Mouse (Mus musculus) CD4-positive naive resting alpha-beta T cell, adult 76 days (primary cell): Measurements from ENCODE around the gene Rnf148. TPM values are rescaled to one million over a fixed set of nuclear protein-coding genes. Genes with fewer than 3 reads are reported as not detected.

Experiments used
- total RNA-seq: library from RNA; stranded (reverse); gene quantifications from one replicate; pipeline ENCODE4 v1.2.4, GENCODE M21; 2023

Rnf148 gene
- total RNA-seq = not detected

DNA sequence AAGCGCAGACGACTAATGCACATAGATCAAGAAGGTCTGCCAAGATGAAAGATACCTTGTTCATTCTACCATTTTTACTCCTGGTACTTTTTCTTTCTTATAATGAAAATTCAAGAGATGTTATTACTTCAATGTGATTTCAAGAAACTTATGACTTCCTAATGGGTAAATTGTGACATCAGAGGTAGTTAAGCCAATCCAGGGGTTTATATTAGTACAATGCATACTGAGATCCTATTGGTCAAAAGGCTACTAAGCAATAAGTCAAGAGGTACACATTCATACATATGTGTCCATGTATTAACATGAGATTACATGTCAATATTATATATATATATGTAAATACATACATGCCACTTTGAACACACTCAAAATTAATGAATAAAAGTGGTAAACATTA, at the start of gene Rnf148:
Gene Rnf148, minus strand, starts transcription at position 101 of the 400 bp plus-strand sequence.

DNA sequence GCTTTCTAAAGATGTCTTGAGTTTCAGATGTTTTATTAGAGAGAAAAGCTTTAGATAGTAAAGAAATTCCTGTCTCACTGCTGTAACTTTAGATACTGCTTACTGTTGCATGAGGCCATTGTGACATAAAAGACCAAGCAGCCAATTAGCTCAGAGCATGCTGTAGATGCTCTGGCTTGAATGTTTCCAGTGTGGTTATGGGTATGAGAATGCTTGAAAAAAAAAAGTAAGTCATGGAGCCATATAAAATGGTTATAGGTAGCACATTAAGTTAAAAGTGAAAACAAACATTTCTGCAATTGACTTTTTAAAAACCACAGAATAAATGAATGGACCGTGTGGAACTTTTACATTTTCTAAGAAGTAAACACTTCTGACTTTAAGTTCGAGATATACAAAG, 4.7 kb downstream of the Rnf148 start, which contains the start of gene Rnf133:
Gene Rnf133, minus strand, starts transcription at position 101 of the 400 bp plus-strand sequence.

Other genes with a start within 250 kb of the Rnf148 start
- not detected for gene Rnf133, start 4.8 kb downstream of the Rnf148 start, total RNA-seq
- not detected for gene Cadps2, start 184.3 kb upstream of the Rnf148 start, total RNA-seq